Mouse (Mus musculus) olfactory bulb, adult 2 months (tissue): ENCODE data around the gene Rora. TPM values are rescaled to one million over a fixed set of nuclear protein-coding genes. Genes with fewer than 3 reads are reported as not detected.

Experiments
- H3K27ac ChIP-seq: fragments of 200-500 bp; 2 replicates; pipeline ENCODE4 v1.5.1; 2012; ENCODE audit warnings: low read depth, low read length; ENCODE audit not compliant: insufficient read depth
- H3K4me1 ChIP-seq: fragments of 200-500 bp; 2 replicates; pipeline ENCODE4 v1.6.1; 2012; ENCODE audit warnings: low read length; ENCODE audit not compliant: control insufficient read depth, insufficient read depth
- H3K4me3 ChIP-seq: fragments of 200-500 bp; 2 replicates; pipeline ENCODE4 v1.5.1; 2012; ENCODE audit warnings: mild to moderate bottlenecking, low read depth, low read length, moderate library complexity; ENCODE audit not compliant: insufficient read depth
- CTCF ChIP-seq: fragments of 200-500 bp; IDR thresholded peaks from 2 replicates; pipeline ENCODE4 v1.5.1; 2012; ENCODE audit warnings: low read depth, mild to moderate bottlenecking, low read length, moderate library complexity; ENCODE audit not compliant: insufficient read depth
- POLR2A ChIP-seq: fragments of 200-500 bp; IDR thresholded peaks from 2 replicates; pipeline ENCODE4 v1.6.1; 2012; ENCODE audit warnings: mild to moderate bottlenecking, low read depth, low read length, moderate library complexity; ENCODE audit not compliant: insufficient read depth
- WGBS: fragments of 180-500 bp; shearing (Covaris S2); methylation state at CpG from one replicate; pipeline ENCODE4 v1.1.7; 2018; 5-methylcytosine and 5-hydroxymethylcytosine counted together
- polyA plus RNA-seq: library from polyadenylated mRNA; stranded (reverse); fragments of >200 nt; gene quantifications from 2 replicates; pipeline ENCODE4 v1.2.4, GENCODE M21; 2012; ENCODE audit warnings: low replicate concordance; ENCODE audit not compliant: missing spikeins, insufficient read depth, insufficient read length

The Rora gene
- polyA plus RNA-seq, 1 experiment, result not detected

- peaks cover 4% of the 10 kb centered on the region for H3K4me1 ChIP-seq
- H3K27ac ChIP-seq, result no peak overlapping the region
- H3K4me3 ChIP-seq, result no peak overlapping the region
- WGBS, result 37% methylated on average over 3 of the region's 3 CpGs
- no peak for TF ChIP-seq POLR2A
- no peak for TF ChIP-seq CTCF
Measured at GRCm38 (mm10) chr9:69320635-69321027, 667.0 kb downstream of the Rora start.

DNA sequence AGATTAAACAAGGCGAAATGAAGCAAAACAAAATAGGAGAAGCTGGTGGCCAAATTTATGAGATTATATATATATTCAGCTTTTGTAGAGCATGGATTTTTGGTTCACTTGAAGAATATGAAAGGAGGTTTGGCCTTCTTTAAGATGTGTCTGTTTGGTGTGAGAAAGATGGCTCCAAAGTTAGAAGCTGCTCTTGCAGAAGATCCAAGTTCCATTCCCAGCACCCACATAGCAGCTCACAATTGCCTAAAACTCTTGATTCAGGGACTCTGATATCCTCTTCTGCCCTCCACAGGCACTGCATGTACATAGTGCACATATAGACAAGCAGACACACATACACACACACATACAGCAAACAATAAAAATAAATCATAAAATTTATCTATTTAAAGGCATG, 668.4 kb downstream of the Rora start:
- Histone ChIP-seq H3K4me3 (no peak overlapping the region), H3K27ac (no peak overlapping the region), H3K4me1 (peaks cover 8% of the 10 kb centered on the region)
- WGBS, result 90% methylated on average over 1 of the region's 1 CpGs
- TF ChIP-seq CTCF (no peak), POLR2A (no peak)

- Histone ChIP-seq H3K27ac (no peak overlapping the region), H3K4me1 (peaks cover 13% of the 10 kb centered on the region), H3K4me3 (no peak overlapping the region)
- TF ChIP-seq CTCF (no peak), POLR2A (no peak)
- WGBS, result 80% methylated on average over 8 of the region's 8 CpGs
Measured at GRCm38 (mm10) chr9:69323831-69324230, 670.2 kb downstream of the Rora start.

DNA sequence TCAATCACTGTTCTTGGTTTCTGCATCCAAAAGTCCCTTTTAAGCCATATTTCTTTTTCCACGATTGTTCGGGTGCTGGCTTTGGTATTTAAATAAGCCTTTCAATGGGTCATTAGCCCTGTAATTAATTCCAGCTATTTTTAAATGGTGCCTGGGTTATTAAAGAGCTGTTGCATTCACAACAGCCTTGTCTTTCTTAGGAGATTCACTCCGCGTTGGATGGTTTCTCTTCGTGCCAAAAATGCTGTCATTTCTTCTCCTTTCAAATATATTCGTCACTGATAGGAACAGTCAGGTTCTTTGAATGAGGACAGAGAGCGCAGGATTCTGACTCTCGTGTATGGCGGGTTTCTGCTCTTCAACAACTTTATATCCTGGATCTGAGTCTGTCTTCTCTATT, 673.5 kb downstream of the Rora start:
- Histone ChIP-seq H3K4me3 (no peak overlapping the region), H3K4me1 (peaks cover 13% of the 10 kb centered on the region), H3K27ac (no peak overlapping the region)
- 28% methylated on average over 9 of the region's 9 CpGs for WGBS
- TF ChIP-seq POLR2A, result no peak
- TF ChIP-seq CTCF, result no peak

DNA sequence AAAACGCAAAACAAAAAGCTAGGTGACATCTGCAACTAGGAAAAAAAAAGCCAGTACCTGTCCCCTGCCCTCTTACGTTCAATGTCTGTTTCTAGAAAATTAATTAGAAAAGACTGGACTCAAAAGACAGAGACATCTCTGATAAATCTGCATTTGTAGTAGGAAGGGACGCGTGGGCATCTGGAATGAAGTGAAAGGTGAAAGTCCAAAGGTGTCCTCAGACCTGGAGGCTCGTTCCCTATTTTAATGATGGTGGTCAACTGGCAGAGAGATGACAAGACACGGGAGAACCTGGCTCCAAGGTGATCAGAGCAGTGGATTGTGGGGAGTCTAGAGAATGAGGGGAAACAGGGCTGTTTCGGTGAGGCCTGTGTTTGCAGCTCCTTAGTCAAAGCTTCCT, 674.0 kb downstream of the Rora start:
- H3K4me3 ChIP-seq, result no peak overlapping the region
- peaks cover 13% of the 10 kb centered on the region for H3K4me1 ChIP-seq
- no peak for TF ChIP-seq POLR2A
- TF ChIP-seq CTCF, result no peak
- 92% methylated on average over 7 of the region's 7 CpGs for WGBS
- no peak overlapping the region for H3K27ac ChIP-seq

DNA sequence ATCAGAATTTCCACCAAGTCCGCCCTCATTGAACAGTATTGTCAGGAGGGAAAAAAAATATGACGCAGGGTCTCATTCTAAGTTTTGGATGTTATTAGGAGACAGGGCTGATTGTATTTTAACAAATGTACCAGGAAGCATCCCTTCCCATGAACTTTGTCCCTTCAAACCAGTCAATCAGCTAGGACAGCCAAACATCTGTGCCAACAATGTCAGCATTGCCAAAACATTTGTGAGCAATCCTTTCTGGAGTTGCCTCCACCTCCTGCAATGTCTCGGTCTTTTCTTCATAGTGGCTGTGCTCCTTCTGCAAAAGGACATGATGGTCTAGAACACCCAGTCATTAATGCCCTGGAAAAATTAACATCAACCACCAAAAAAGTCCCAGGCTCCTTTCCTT, 678.2 kb downstream of the Rora start:
- no peak for TF ChIP-seq CTCF
- no peak for TF ChIP-seq POLR2A
- WGBS, result 85% methylated on average over 3 of the region's 3 CpGs
- H3K4me3 ChIP-seq, result no peak overlapping the region
- H3K27ac ChIP-seq, result no peak overlapping the region
- H3K4me1 ChIP-seq, result peaks cover 6% of the 10 kb centered on the region

- Histone ChIP-seq H3K4me3 (no peak overlapping the region), H3K27ac (no peak overlapping the region), H3K4me1 (peaks cover 1% of the 10 kb centered on the region)
- TF ChIP-seq POLR2A (no peak), CTCF (no peak)
- 86% methylated on average over 14 of the region's 14 CpGs for WGBS
Measured at GRCm38 (mm10) chr9:69332802-69333568, 679.4 kb downstream of the Rora start.

DNA sequence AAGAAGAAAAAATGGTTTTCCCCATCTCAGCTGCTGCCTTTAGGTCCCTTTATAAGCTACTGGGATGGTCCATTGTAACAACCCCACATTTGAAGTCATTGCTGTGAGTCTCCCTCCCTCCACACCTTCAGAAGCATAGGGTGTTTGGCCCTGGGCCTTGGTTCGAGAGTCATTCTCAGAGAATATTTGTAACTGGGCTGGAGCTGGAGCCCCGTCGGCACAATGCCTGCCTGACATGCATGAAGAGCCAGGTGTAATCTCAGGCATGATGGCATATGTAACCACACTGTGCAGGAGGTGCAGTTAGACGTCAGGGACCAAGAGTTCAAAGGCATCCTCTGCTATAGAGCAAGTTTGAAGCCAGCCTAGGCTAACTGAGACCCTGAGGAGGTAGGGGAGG, 680.1 kb downstream of the Rora start:
- Histone ChIP-seq H3K4me3 (no peak overlapping the region), H3K27ac (no peak overlapping the region), H3K4me1 (no peaks in the 10 kb centered on the region)
- TF ChIP-seq CTCF, result no peak
- no peak for TF ChIP-seq POLR2A
- 87% methylated on average over 4 of the region's 4 CpGs for WGBS

- H3K4me3 ChIP-seq, result no peak overlapping the region
- no peak for TF ChIP-seq POLR2A
- no peak for TF ChIP-seq CTCF
- no peaks in the 10 kb centered on the region for H3K4me1 ChIP-seq
- 60% methylated on average over 8 of the region's 8 CpGs for WGBS
- H3K27ac ChIP-seq, result no peak overlapping the region
Measured at GRCm38 (mm10) chr9:69334106-69334505, 680.5 kb downstream of the Rora start.

- 97% methylated on average over 6 of the region's 6 CpGs for WGBS
- no peak overlapping the region for H3K4me3 ChIP-seq
Measured at GRCm38 (mm10) chr9:69336063-69336462, 682.5 kb downstream of the Rora start.

More at GRCm38 (mm10) chr9:69336063-69336462, 682.5 kb downstream of the Rora start:
- TF ChIP-seq CTCF (no peak), POLR2A (no peak)
- Histone ChIP-seq H3K27ac (no peak overlapping the region), H3K4me1 (no peaks in the 10 kb centered on the region)
